In genomic region chr5:3383547-3383946, GRCm38 (mm10) we compare ENCODE assay signal across 22 mouse cellular contexts. TPM values are rescaled to one million over a fixed set of nuclear protein-coding genes. Genes with fewer than 3 reads are reported as not detected.
DNase-seq lines count a peak whose midpoint lies in the region; ATAC-seq and TF ChIP-seq lines count a peak whose summit lies in the region.
"Had no signal": no experiment of that assay in that cellular context is flagged by ENCODE, and none has a peak within 500 bp of the region (broad histone marks: within the 10 kb centered on the region; RNA-seq: fewer than 3 reads in every experiment).

No protein-coding gene starts in this region.

- peak; percentile 97 for ATAC-seq in activated CD4-positive, CD25-positive, alpha-beta regulatory T cell, adult 4 months
- ATAC-seq in hindbrain, embryonic 12.5 days (ENCODE audit: low FRiP score), result no peak
- ATAC-seq: forebrain, embryonic 13.5 days; hindbrain, postnatal 0 days; midbrain, embryonic 16.5 days had no signal

- no peak overlapping the region for H3K27ac ChIP-seq in thymus, adult 2 months (ENCODE audit: control insufficient read depth, insufficient read depth, low read length)
- no peak overlapping the region for H3K27ac ChIP-seq in hindbrain, embryonic 12.5 days
- H3K27ac ChIP-seq: embryonic facial prominence, embryonic 12.5 days; forebrain, embryonic 13.5 days; heart, embryonic 13.5 days; hindbrain, postnatal 0 days; liver, embryonic 13.5 days; lung, embryonic 15.5 days had no signal

- H3K4me3 ChIP-seq in thymus, adult 2 months (ENCODE audit: control insufficient read depth, insufficient read depth, low read length), result no peak overlapping the region
- H3K4me3 ChIP-seq in hindbrain, embryonic 12.5 days, result no peak overlapping the region
- H3K4me3 ChIP-seq: embryonic facial prominence, embryonic 12.5 days; erythroblast, embryonic 14.5 days; forebrain, embryonic 13.5 days; heart, embryonic 13.5 days; limb, embryonic 12.5 days; liver, embryonic 13.5 days; lung, embryonic 15.5 days had no signal

- no peaks in the 10 kb centered on the region for H3K27me3 ChIP-seq in thymus, adult 2 months (ENCODE audit: control insufficient read depth, insufficient read depth, low read length)
- no peaks in the 10 kb centered on the region for H3K27me3 ChIP-seq in splenic B cell, adult 2 months (ENCODE audit: control insufficient read depth, insufficient read depth, low read length, poor library complexity, severe bottlenecking)
- no peaks in the 10 kb centered on the region for H3K27me3 ChIP-seq in hindbrain, embryonic 12.5 days
- H3K27me3 ChIP-seq: embryonic facial prominence, embryonic 12.5 days; forebrain, embryonic 13.5 days; heart, embryonic 13.5 days; limb, embryonic 12.5 days; liver, embryonic 13.5 days; lung, embryonic 15.5 days had no signal

- H3K4me1 ChIP-seq in thymus, adult 2 months (replicated peaks; ENCODE audit: control insufficient read depth, insufficient read depth, low read length), result peaks cover 6% of the 10 kb centered on the region; the same call in 1 of the 2 replicates
- no peaks in the 10 kb centered on the region for H3K4me1 ChIP-seq in hindbrain, embryonic 12.5 days

- H3K4me2 ChIP-seq in hindbrain, embryonic 12.5 days (replicated peaks), result no peak overlapping the region
- H3K4me2 ChIP-seq: embryonic facial prominence, embryonic 12.5 days; forebrain, embryonic 13.5 days; heart, embryonic 13.5 days; limb, embryonic 12.5 days; liver, embryonic 13.5 days; lung, embryonic 15.5 days had no signal

- H3K9me3 ChIP-seq in hindbrain, embryonic 12.5 days (replicated peaks), result no peaks in the 10 kb centered on the region
- H3K9me3 ChIP-seq: embryonic facial prominence, embryonic 12.5 days; forebrain, embryonic 13.5 days; heart, embryonic 13.5 days; limb, embryonic 12.5 days; liver, embryonic 13.5 days; lung, embryonic 15.5 days had no signal

- 58% methylated on average over 3 of the region's 3 CpGs for WGBS in thymus, adult 2 months
- 83% methylated on average over 3 of the region's 3 CpGs for WGBS in hindbrain, embryonic 12.5 days

- TF ChIP-seq CTCF in thymus, adult 2 months (IDR thresholded peaks at IDR 0.05; ENCODE audit: borderline replicate concordance, control insufficient read depth, extremely low read depth, insufficient read depth, low read length, poor library complexity), result no peak

- peak; percentile 23 for DNase-seq in thymus, adult 2 months
- no peak for DNase-seq in thymus, adult 18-20 months
- DNase-seq in splenic B cell, adult 2 months (ENCODE audit: low read depth, low spot score), result peak; percentile 79
- DNase-seq in kidney, postnatal 10 days, result no peak
- DNase-seq in right cerebral cortex, adult 2 months (ENCODE audit: low spot score in 2 of 2), result no peak
- DNase-seq: cerebellum, adult 9-10 months; gastrocnemius, postnatal 10 days; heart, adult 18-20 months; kidney, adult 2 months; kidney, postnatal 25 days; liver, embryonic 13.5 days; lung, postnatal 4 days had no signal

- no peak for TF ChIP-seq POLR2A in thymus, adult 2 months (IDR thresholded peaks at IDR 0.05; ENCODE audit: control insufficient read depth, extremely low read depth, insufficient read depth, low read length, poor library complexity)

- H3K36me3 ChIP-seq in thymus, adult 2 months (ENCODE audit: control insufficient read depth, insufficient read depth, low read length), result no peaks in the 10 kb centered on the region
- no peaks in the 10 kb centered on the region for H3K36me3 ChIP-seq in splenic B cell, adult 2 months (ENCODE audit: control insufficient read depth, insufficient read depth, low read length, poor library complexity, severe bottlenecking)
- H3K36me3 ChIP-seq in hindbrain, embryonic 12.5 days, result no peaks in the 10 kb centered on the region
- H3K36me3 ChIP-seq: embryonic facial prominence, embryonic 12.5 days; heart, embryonic 13.5 days; limb, embryonic 12.5 days; lung, embryonic 15.5 days had no signal

- no peak overlapping the region for H3K9ac ChIP-seq in hindbrain, embryonic 12.5 days
- H3K9ac ChIP-seq: embryonic facial prominence, embryonic 12.5 days; forebrain, embryonic 13.5 days; heart, embryonic 13.5 days; limb, embryonic 12.5 days; liver, embryonic 13.5 days; lung, embryonic 15.5 days had no signal

RNA-seq across cellular contexts. Expression of gene Cdk6, which starts 42.3 kb away (rescaled TPM):
- polyA plus RNA-seq in thymus, adult 2 months (2012; rRNA removed), result 42.2 and 59.0 TPM in 2 replicates
- polyA plus RNA-seq in activated CD4-positive, CD25-positive, alpha-beta regulatory T cell, adult 4 months (2017; shearing (Covaris generic)), result 10 to 100 TPM; 29.6 to 32.3 TPM
- 18.0 and 19.1 TPM in 2 replicates for polyA plus RNA-seq in hindbrain, embryonic 12.5 days (2016; fragmentation: Nextera tagmentation; extraction: Ambion mirVana)

Comparison
In these comparisons a context has a peak if more than half of its experiments do, and no peak if none do; other contexts are left out.
1. DNase-seq: peak in thymus, adult 2 months (single experiment) and splenic B cell, adult 2 months (single experiment); none in thymus, adult 18-20 months (0 of 2), kidney, postnatal 10 days (single experiment) and right cerebral cortex, adult 2 months (0 of 2).